Mouse (Mus musculus) G1E (cell line): ENCODE measurements at regions not wholly inside any gene's neighbourhood (a gene's known extent, or its start where the extent isn't known, plus 50 kb on each side); places are given as distances from the start of the nearest gene placed in this dataset.

Experiments
- ATAC-seq: 2 replicates; pipeline ENCODE4 v1.8.0; 2016; ENCODE audit warnings: mild to moderate bottlenecking; ENCODE audit not compliant: insufficient number of reproducible peaks, poor library complexity, low FRiP score, severe bottlenecking; ENCODE audit errors: extremely low read depth
- DNase-seq: peaks from one replicate; pipeline ENCODE4 v3.0.0; 2012; ENCODE audit warnings: low spot score
- H3K27me3 ChIP-seq: 2 replicates; pipeline ENCODE4 v1.6.1; 2012; ENCODE audit warnings: mild to moderate bottlenecking, low read length, inconsistent platforms; ENCODE audit not compliant: insufficient read depth
- H3K36me3 ChIP-seq: replicated peaks from 2 replicates; pipeline ENCODE3; 2012; ENCODE audit warnings: mild to moderate bottlenecking, inconsistent platforms
- H3K4me1 ChIP-seq: 2 replicates; pipeline ENCODE4 v1.6.1; 2012; ENCODE audit warnings: low read depth, low read length, inconsistent platforms, mixed read lengths; ENCODE audit not compliant: insufficient read depth
- H3K4me3 ChIP-seq: 2 replicates; pipeline ENCODE4 v1.5.1; 2012; ENCODE audit warnings: low read depth, mild to moderate bottlenecking, inconsistent platforms, low read length, moderate library complexity, mixed read lengths
- H3K9me3 ChIP-seq: replicated peaks from 2 replicates; pipeline ENCODE4 v1.6.1; 2012; ENCODE audit warnings: inconsistent platforms
- CTCF ChIP-seq: IDR thresholded peaks from 2 replicates; pipeline ENCODE4 v1.5.1; 2012; ENCODE audit warnings: low read depth, low read length, inconsistent platforms, mixed read lengths
- GATA1 ChIP-seq: IDR thresholded peaks from 2 replicates; pipeline ENCODE4 v1.6.1; 2012; ENCODE audit warnings: borderline replicate concordance, low read length, inconsistent platforms, mixed read lengths
- GATA2 ChIP-seq: IDR thresholded peaks from 2 replicates; pipeline ENCODE4 v1.6.1; 2012; ENCODE audit warnings: low read depth, low read length, inconsistent platforms, borderline replicate concordance
- POLR2AphosphoS5 ChIP-seq: IDR thresholded peaks from 2 replicates; pipeline ENCODE4 v1.6.1; 2012; ENCODE audit warnings: low read depth, low read length, inconsistent platforms; ENCODE audit not compliant: insufficient replicate concordance
- TAL1 ChIP-seq: conservative IDR thresholded peaks from 2 replicates; pipeline ENCODE4 v1.6.1; 2012; ENCODE audit warnings: low read depth, low read length, inconsistent platforms, mixed read lengths

GRCm38 (mm10) chr17:87193482-87193881, 72.3 kb downstream of the Mcfd2 start:
- peaks cover 23% of the 10 kb centered on the region for H3K27me3 ChIP-seq
- no peaks in the 10 kb centered on the region for H3K36me3 ChIP-seq
- TF ChIP-seq TAL1 (no peak), POLR2AphosphoS5 (no peak), GATA2 (no peak), CTCF (no peak), GATA1 (no peak)
- H3K4me3 ChIP-seq, result no peak overlapping the region
- no peak for ATAC-seq
- no peaks in the 10 kb centered on the region; the same call in 1 of the 2 replicates for H3K4me1 ChIP-seq
- peaks cover 11% of the 10 kb centered on the region for H3K9me3 ChIP-seq
- DNase-seq, result no peak

- H3K4me1 ChIP-seq, result peaks cover 17% of the 10 kb centered on the region
- ATAC-seq (no peak), DNase-seq (no peak)
- H3K27me3 ChIP-seq, result peaks cover 16% of the 10 kb centered on the region
- TF ChIP-seq CTCF, result no peak
- no peak for TF ChIP-seq GATA1
- no peak for TF ChIP-seq POLR2AphosphoS5
- TF ChIP-seq GATA2, result no peak
- TF ChIP-seq TAL1, result no peak
- H3K4me3 ChIP-seq, result no peak overlapping the region
- H3K9me3 ChIP-seq, result peaks cover 11% of the 10 kb centered on the region
- H3K36me3 ChIP-seq, result no peaks in the 10 kb centered on the region
Measured at GRCm38 (mm10) chr17:87189670-87190069, 76.1 kb downstream of the Mcfd2 start.
